Mouse (Mus musculus): ENCODE measurements around the gene Yaf2. TPM values are rescaled to one million over a fixed set of nuclear protein-coding genes. Genes with fewer than 3 reads are reported as not detected.
"Not testable (repeated sequence)": the region's sequence is repeated elsewhere in the genome, so short reads cannot be mapped to it uniquely, and the experiment has no call there.

Yaf2 gene
- total RNA-seq, 4 experiments from 2014 or later: 87.5 to 106 (median 98.1) TPM

GRCm38 (mm10) chr15:93253172-93253571 is 83.6 kb downstream of the Yaf2 start:
- DNase-seq (ENCODE audit: low spot score in 2 of 2): no peak

GRCm38 (mm10) chr15:93252396-93252795 is 84.3 kb downstream of the Yaf2 start:
- DNase-seq (ENCODE audit: low spot score in 2 of 2): no peak

GRCm38 (mm10) chr15:93251553-93252250 is 85.0 kb downstream of the Yaf2 start:
- DNase-seq (ENCODE audit: low spot score in 2 of 2): no peak

- DNase-seq (ENCODE audit: low spot score in 2 of 2): no peak
These were observed 93.5 kb downstream of the Yaf2 start for GRCm38 (mm10) chr15:93243202-93243601.

- not testable (repeated sequence) for DNase-seq (ENCODE audit: low spot score in 2 of 2)
These were observed 100.3 kb downstream of the Yaf2 start for GRCm38 (mm10) chr15:93236456-93236855.

Other genes with a start within 250 kb of the Yaf2 start
- gene Gxylt1, start 61.8 kb downstream of the Yaf2 start, total RNA-seq (2022): 10 to 100 TPM; 13.1 to 15.5 (median 13.9) TPM
- gene Zcrb1, start 61.4 kb upstream of the Yaf2 start, total RNA-seq (2022): 10 to 100 TPM; 66.1 to 80.1 (median 76.6) TPM
- 10 to 100 TPM; 34.8 to 44.0 (median 41.8) TPM for gene Pphln1, start 61.4 kb upstream of the Yaf2 start, total RNA-seq (2022)

Data from left cerebral cortex, adult 8-10 months (tissue).